Mouse (Mus musculus) kidney, postnatal 14 days (tissue): ENCODE data around the gene Ikzf1.

Experiments
- DNase-seq: peaks from one replicate; pipeline ENCODE4 v3.0.0; 2022; ENCODE audit warnings: mixed read lengths

Gene Ikzf1

GRCm38 (mm10) chr11:11819206-11819605 is 134.4 kb downstream of the Ikzf1 start:
- no peak for DNase-seq

- peak; percentile 88 for DNase-seq
Measured at GRCm38 (mm10) chr11:11820251-11820650, 135.4 kb downstream of the Ikzf1 start.

- DNase-seq = no peak
Measured at GRCm38 (mm10) chr11:11820737-11821136, 135.9 kb downstream of the Ikzf1 start.

- peak; percentile 58 for DNase-seq
Measured at GRCm38 (mm10) chr11:11821387-11821975, 136.7 kb downstream of the Ikzf1 start.
